Mouse (Mus musculus): ENCODE measurements around the gene Gm7879.
"Not testable (repeated sequence)": the region's sequence is repeated elsewhere in the genome, so short reads cannot be mapped to it uniquely, and the experiment has no call there.

Gene Gm7879

GRCm38 (mm10) chr5:43912844-43913243 lies at the start of gene Gm7879:
Gene Gm7879 (plus strand): TSS chr5:43913144.
- in situ Hi-C loops (cut with MboI; ENCODE audit: unreplicated experiment in 2 of 2): not testable (repeated sequence)

GRCm38 (mm10) chr5:43863642-43864041 lies 49.3 kb upstream of the Gm7879 start:
- in situ Hi-C loops (cut with MboI; ENCODE audit: unreplicated experiment in 2 of 2): no loop called here

- in situ Hi-C loops (cut with MboI; ENCODE audit: unreplicated experiment in 2 of 2): no loop called here
These were observed 47.6 kb upstream of the Gm7879 start for GRCm38 (mm10) chr5:43865316-43865715.

GRCm38 (mm10) chr5:43868253-43868652 lies 44.7 kb upstream of the Gm7879 start, which contains the start of gene Cd38:
Gene Cd38 (plus strand): TSS chr5:43868553.
- in situ Hi-C loops (cut with MboI; ENCODE audit: unreplicated experiment in 2 of 2): no loop called here

GRCm38 (mm10) chr5:43868711-43869600 lies 44.0 kb upstream of the Gm7879 start:
- in situ Hi-C loops (cut with MboI; ENCODE audit: unreplicated experiment in 2 of 2): no loop called here

- in situ Hi-C loops (cut with MboI; ENCODE audit: unreplicated experiment in 2 of 2): no loop called here
These were observed 41.1 kb upstream of the Gm7879 start for GRCm38 (mm10) chr5:43871845-43872244.

GRCm38 (mm10) chr5:43872652-43873051 lies 40.3 kb upstream of the Gm7879 start:
- in situ Hi-C loops (cut with MboI; ENCODE audit: unreplicated experiment in 2 of 2): no loop called here

GRCm38 (mm10) chr5:43882034-43882433 lies 30.9 kb upstream of the Gm7879 start:
- in situ Hi-C loops (cut with MboI; ENCODE audit: unreplicated experiment in 2 of 2): loop anchor here in 1 of 2 experiments (5.0 to 25.0 kb wide), 4 partner anchors 57 to 1805 kb away; partner anchors contain the start of gene Fbxl5

GRCm38 (mm10) chr5:43885060-43885820 lies 27.7 kb upstream of the Gm7879 start:
- in situ Hi-C loops (cut with MboI; ENCODE audit: unreplicated experiment in 2 of 2): loop anchor here in 1 of 2 experiments (10.0 to 25.0 kb wide), 2 partner anchors 60 to 1802 kb away; partner anchors contain the start of gene Fbxl5

- in situ Hi-C loops (cut with MboI; ENCODE audit: unreplicated experiment in 2 of 2): loop anchor here (10.0 to 25.0 kb wide), 2 partner anchors 48 to 1795 kb away; no protein-coding TSS in a partner anchor
These were observed 20.6 kb upstream of the Gm7879 start for GRCm38 (mm10) chr5:43892386-43892785.

GRCm38 (mm10) chr5:43894113-43894512 lies 18.8 kb upstream of the Gm7879 start:
- in situ Hi-C loops (cut with MboI; ENCODE audit: unreplicated experiment in 2 of 2): loop anchor here (10.0 to 25.0 kb wide), 2 partner anchors 49 to 1793 kb away; no protein-coding TSS in a partner anchor

GRCm38 (mm10) chr5:43895931-43896330 lies 17.0 kb upstream of the Gm7879 start:
- in situ Hi-C loops (cut with MboI; ENCODE audit: unreplicated experiment in 2 of 2): loop anchor here (10.0 to 25.0 kb wide), 2 partner anchors 51 to 1791 kb away; no protein-coding TSS in a partner anchor

GRCm38 (mm10) chr5:43904685-43905084 lies 8.3 kb upstream of the Gm7879 start:
- in situ Hi-C loops (cut with MboI; ENCODE audit: unreplicated experiment in 2 of 2): loop anchor here (5.0 to 10.0 kb wide), 2 partner anchors 137 to 140 kb away; no protein-coding TSS in a partner anchor

- in situ Hi-C loops (cut with MboI; ENCODE audit: unreplicated experiment in 2 of 2): loop anchor here in 1 of 2 experiments (10.0 kb wide), 1 partner anchor 144 kb away; no protein-coding TSS in a partner anchor
These were observed 3.7 kb upstream of the Gm7879 start for GRCm38 (mm10) chr5:43909213-43909612.

- in situ Hi-C loops (cut with MboI; ENCODE audit: unreplicated experiment in 2 of 2): no loop called here
These were observed 2.9 kb upstream of the Gm7879 start for GRCm38 (mm10) chr5:43910006-43910405.

GRCm38 (mm10) chr5:43915261-43915886 lies 2.4 kb downstream of the Gm7879 start:
- in situ Hi-C loops (cut with MboI; ENCODE audit: unreplicated experiment in 2 of 2): no loop called here

- in situ Hi-C loops (cut with MboI; ENCODE audit: unreplicated experiment in 2 of 2): loop anchor here (5.0 to 10.0 kb wide), 2 partner anchors 70 to 343 kb away; no protein-coding TSS in a partner anchor
These were observed 8.9 kb downstream of the Gm7879 start for GRCm38 (mm10) chr5:43921877-43922276.

- in situ Hi-C loops (cut with MboI; ENCODE audit: unreplicated experiment in 2 of 2): loop anchor here (5.0 to 10.0 kb wide), 2 partner anchors 68 to 341 kb away; no protein-coding TSS in a partner anchor
These were observed 11.0 kb downstream of the Gm7879 start for GRCm38 (mm10) chr5:43923933-43924332.

- in situ Hi-C loops (cut with MboI; ENCODE audit: unreplicated experiment in 2 of 2): loop anchor here in 1 of 2 experiments (5.0 to 10.0 kb wide), 2 partner anchors 50 to 337 kb away; no protein-coding TSS in a partner anchor
These were observed 14.8 kb downstream of the Gm7879 start for GRCm38 (mm10) chr5:43927729-43928128.

GRCm38 (mm10) chr5:43933269-43933668 lies 20.3 kb downstream of the Gm7879 start:
- in situ Hi-C loops (cut with MboI; ENCODE audit: unreplicated experiment in 2 of 2): no loop called here

Data from v-Abl transformed pro-B cells (cell line).